Mouse (Mus musculus) limb, embryonic 13.5 days (tissue): ENCODE data around the gene Zfp213. TPM values are rescaled to one million over a fixed set of nuclear protein-coding genes. Genes with fewer than 3 reads are reported as not detected.
"Not testable (repeated sequence)": the region's sequence is repeated elsewhere in the genome, so short reads cannot be mapped to it uniquely, and the experiment has no call there.

Experiments
- ATAC-seq: fragments of 200-750 bp; cut with Nextera tagmentation; 2 replicates; pipeline ENCODE4 v1.8.0; 2017; ENCODE audit warnings: low read depth, moderate number of reproducible peaks, moderate TSS enrichment; ENCODE audit not compliant: low FRiP score
- H3K27ac ChIP-seq: fragments of 300-500 bp; sonication (generic); 2 replicates; pipeline ENCODE4 v1.5.1; 2015; ENCODE audit warnings: inconsistent platforms, mild to moderate bottlenecking, moderate library complexity
- H3K27me3 ChIP-seq: fragments of 300-500 bp; sonication (generic); 2 replicates; pipeline ENCODE4 v1.6.1; 2015; ENCODE audit warnings: mild to moderate bottlenecking, inconsistent platforms
- H3K36me3 ChIP-seq: fragments of 300-500 bp; sonication (generic); 2 replicates; pipeline ENCODE4 v1.6.1; 2015; ENCODE audit warnings: inconsistent platforms, mild to moderate bottlenecking, moderate library complexity
- H3K4me1 ChIP-seq: fragments of 300-500 bp; sonication (generic); 2 replicates; pipeline ENCODE4 v1.6.1; 2015; ENCODE audit warnings: inconsistent platforms
- H3K4me2 ChIP-seq: fragments of 300-500 bp; sonication (generic); replicated peaks from 2 replicates; pipeline ENCODE4 v1.6.1; 2015; ENCODE audit warnings: inconsistent platforms, mild to moderate bottlenecking, moderate library complexity
- H3K4me3 ChIP-seq: fragments of 300-500 bp; sonication (generic); 2 replicates; pipeline ENCODE4 v1.5.1; 2015; ENCODE audit warnings: moderate library complexity, mild to moderate bottlenecking, inconsistent platforms
- H3K9ac ChIP-seq: fragments of 300-500 bp; sonication (generic); 2 replicates; pipeline ENCODE4 v1.6.1; 2015; ENCODE audit warnings: mild to moderate bottlenecking, inconsistent platforms
- H3K9me3 ChIP-seq: fragments of 300-500 bp; sonication (generic); 2 replicates; pipeline ENCODE4 v1.6.1; 2016; ENCODE audit warnings: inconsistent platforms
- WGBS: fragments of 180-500 bp; shearing (Covaris S2); methylation state at CpG from one replicate; pipeline ENCODE4 v1.1.7; 2015; 5-methylcytosine and 5-hydroxymethylcytosine counted together
- polyA plus RNA-seq: library from polyadenylated mRNA; unstranded; fragments of >200 nt; fragmentation: Nextera tagmentation; extraction: Ambion mirVana; gene quantifications from 2 replicates; pipeline ENCODE4 v1.2.1, GENCODE M21; 2015

The Zfp213 gene
- polyA plus RNA-seq, 1 experiment from 2014 or later, result 21.7 TPM

DNA sequence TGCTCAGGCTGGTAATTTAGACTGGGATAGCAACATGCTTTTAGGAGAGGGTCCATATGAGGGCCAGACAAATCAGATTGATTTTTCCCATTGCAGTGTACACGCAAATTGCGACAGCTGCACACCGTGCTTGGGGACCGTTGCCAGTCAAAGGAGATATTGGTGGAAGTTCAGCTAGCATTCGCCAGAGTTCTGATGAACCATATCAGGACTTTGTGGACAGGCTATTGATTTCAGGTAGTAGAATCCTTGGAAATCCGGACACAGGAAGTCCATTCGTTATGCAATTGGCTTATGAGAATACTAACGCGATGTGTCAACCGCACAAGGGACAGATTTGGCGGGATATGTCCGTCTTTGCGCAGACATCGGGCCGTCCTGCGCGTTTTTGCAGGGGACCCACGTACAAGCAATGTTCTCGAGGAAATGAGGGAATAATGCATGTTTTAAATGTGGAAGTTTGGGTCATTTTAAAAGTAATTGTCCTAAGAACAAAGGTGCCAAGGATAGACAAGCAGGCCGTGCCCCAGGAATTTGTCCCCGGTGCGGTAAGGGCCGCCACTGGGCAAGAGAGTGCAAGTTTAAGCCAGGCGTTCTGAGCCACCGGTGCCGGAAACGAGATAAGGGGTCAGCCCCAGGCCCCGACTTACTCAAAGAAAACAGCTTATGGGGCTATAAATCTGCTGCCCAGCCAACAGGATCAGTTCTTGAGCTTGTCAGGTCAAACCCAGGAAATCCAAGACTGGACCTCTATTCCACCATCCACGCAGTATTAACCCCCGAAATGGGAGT is 40.9 kb downstream of the Zfp213 start:
- not testable (repeated sequence) for H3K27me3 ChIP-seq, ATAC-seq, H3K4me2 ChIP-seq, H3K4me1 ChIP-seq, H3K9ac ChIP-seq, H3K9me3 ChIP-seq, H3K27ac ChIP-seq, H3K4me3 ChIP-seq, H3K36me3 ChIP-seq
- WGBS, result 66% methylated on average over 30 of the region's 30 CpGs

GRCm38 (mm10) chr17:23518701-23519423 is 45.2 kb downstream of the Zfp213 start:
- Histone ChIP-seq H3K36me3 (no peaks in the 10 kb centered on the region), H3K27me3 (no peaks in the 10 kb centered on the region), H3K27ac (no peak overlapping the region), H3K9me3 (peaks cover 7% of the 10 kb centered on the region), H3K9ac (no peak overlapping the region), H3K4me3 (no peak overlapping the region), H3K4me1 (no peaks in the 10 kb centered on the region), H3K4me2 (no peak overlapping the region)
- ATAC-seq, result no peak; the same call in 1 of the 2 replicates
- 70% methylated on average over 2 of the region's 2 CpGs for WGBS

Other genes starting within 250 kb of the Zfp213 start
- not detected in 2 replicates for gene Vmn2r115, start 220.5 kb downstream of the Zfp213 start, polyA plus RNA-seq
- not detected in 2 replicates for gene Vmn2r116, start 179.6 kb downstream of the Zfp213 start, polyA plus RNA-seq
- gene Vmn2r117, start 84.5 kb downstream of the Zfp213 start, polyA plus RNA-seq, result not detected in 2 replicates
- 19.9 and 22.2 TPM in 2 replicates for gene Zfp13, start 35.2 kb upstream of the Zfp213 start, polyA plus RNA-seq
- 0.56 and 0.57 TPM in 2 replicates for gene Zscan10, start 36.6 kb upstream of the Zfp213 start, polyA plus RNA-seq
- gene Mmp25, start 81.0 kb upstream of the Zfp213 start, polyA plus RNA-seq, result 0.81 and 1.0 TPM in 2 replicates
- gene Bicdl2, start 96.3 kb upstream of the Zfp213 start, polyA plus RNA-seq, result 1.7 and 2.2 TPM in 2 replicates
- gene Hcfc1r1, start 109.4 kb upstream of the Zfp213 start, polyA plus RNA-seq, result 65.0 and 66.9 TPM in 2 replicates
- 45.6 and 48.4 TPM in 2 replicates for gene Thoc6, start 109.6 kb upstream of the Zfp213 start, polyA plus RNA-seq
- 15.4 and 17.1 TPM in 2 replicates for gene Tnfrsf12a, start 113.2 kb upstream of the Zfp213 start, polyA plus RNA-seq
- 16.8 and 19.8 TPM in 2 replicates for gene Cldn6, start 115.0 kb upstream of the Zfp213 start, polyA plus RNA-seq
- gene Cldn9, start 119.8 kb upstream of the Zfp213 start, polyA plus RNA-seq, result 8.3 and 10.1 TPM in 2 replicates
- gene 1520401A03Rik, start 158.5 kb upstream of the Zfp213 start, polyA plus RNA-seq, result 2.3 and 3.0 TPM in 2 replicates
- 47.5 and 52.8 TPM in 2 replicates for gene Pkmyt1, start 162.1 kb upstream of the Zfp213 start, polyA plus RNA-seq
- gene Paqr4, start 176.6 kb upstream of the Zfp213 start, polyA plus RNA-seq, result 15.5 and 16.1 TPM in 2 replicates
- 39.5 and 46.3 TPM in 2 replicates for gene Kremen2, start 181.6 kb upstream of the Zfp213 start, polyA plus RNA-seq
- gene Flywch1, start 207.4 kb upstream of the Zfp213 start, polyA plus RNA-seq, result 103 and 107 TPM in 2 replicates
- gene Flywch2, start 221.8 kb upstream of the Zfp213 start, polyA plus RNA-seq, result 68.0 and 70.5 TPM in 2 replicates
- gene Srrm2, start 226.3 kb upstream of the Zfp213 start, polyA plus RNA-seq, result 606 and 615 TPM in 2 replicates